Mouse (Mus musculus): Measurements from ENCODE around the gene Mgat5. TPM values are rescaled to one million over a fixed set of nuclear protein-coding genes. Genes with fewer than 3 reads are reported as not detected.
A peak's percentile ranks its signal among the peaks of the same experiment; 100 is the strongest.

Mgat5 gene
- polyA plus RNA-seq, 1 experiment = 24.1 TPM

- 81% methylated on average over 9 of the region's 9 CpGs for WGBS
- TF ChIP-seq CTCF (IDR thresholded peaks at IDR 0.05; ENCODE audit: borderline replicate concordance, control insufficient read depth, extremely low read depth, insufficient read depth, low read length, poor library complexity) (no peak), POLR2A (IDR thresholded peaks at IDR 0.05; ENCODE audit: control insufficient read depth, extremely low read depth, insufficient read depth, low read length, poor library complexity) (no peak)
- H3K4me3 ChIP-seq (ENCODE audit: control insufficient read depth, insufficient read depth, low read length) = no peak overlapping the region
- H3K27ac ChIP-seq (ENCODE audit: control insufficient read depth, insufficient read depth, low read length) = no peak overlapping the region
- no peak for DNase-seq
- no peaks in the 10 kb centered on the region for H3K36me3 ChIP-seq (ENCODE audit: control insufficient read depth, insufficient read depth, low read length)
- H3K4me1 ChIP-seq (replicated peaks; ENCODE audit: control insufficient read depth, insufficient read depth, low read length) = peaks cover 66% of the 10 kb centered on the region
- no peaks in the 10 kb centered on the region for H3K27me3 ChIP-seq (ENCODE audit: control insufficient read depth, insufficient read depth, low read length)
Measured at GRCm38 (mm10) chr1:127317541-127317940, 112.7 kb downstream of the Mgat5 start.

- WGBS = 33% methylated on average over 7 of the region's 7 CpGs
Measured at GRCm38 (mm10) chr1:127318486-127318885, 113.7 kb downstream of the Mgat5 start.

GRCm38 (mm10) chr1:127319768-127320167 is 115.0 kb downstream of the Mgat5 start:
- H3K4me1 ChIP-seq (replicated peaks; ENCODE audit: control insufficient read depth, insufficient read depth, low read length) = peaks cover 50% of the 10 kb centered on the region
- TF ChIP-seq CTCF (IDR thresholded peaks at IDR 0.05; ENCODE audit: borderline replicate concordance, control insufficient read depth, extremely low read depth, insufficient read depth, low read length, poor library complexity) (no peak), POLR2A (IDR thresholded peaks at IDR 0.05; ENCODE audit: control insufficient read depth, extremely low read depth, insufficient read depth, low read length, poor library complexity) (no peak)
- no peak overlapping the region for H3K4me3 ChIP-seq (ENCODE audit: control insufficient read depth, insufficient read depth, low read length)
- H3K27ac ChIP-seq (ENCODE audit: control insufficient read depth, insufficient read depth, low read length) = peak overlapping the region; percentile 4; the same call in 1 of the 2 replicates
- H3K36me3 ChIP-seq (ENCODE audit: control insufficient read depth, insufficient read depth, low read length) = no peaks in the 10 kb centered on the region; the same call in 1 of the 2 replicates
- H3K27me3 ChIP-seq (ENCODE audit: control insufficient read depth, insufficient read depth, low read length) = no peaks in the 10 kb centered on the region
- DNase-seq = peak; percentile 33
- WGBS = 11% methylated on average over 6 of the region's 6 CpGs

More at GRCm38 (mm10) chr1:127318486-127318885, 113.7 kb downstream of the Mgat5 start:
- DNase-seq = no peak
- TF ChIP-seq POLR2A (IDR thresholded peaks at IDR 0.05; ENCODE audit: control insufficient read depth, extremely low read depth, insufficient read depth, low read length, poor library complexity) = no peak
- TF ChIP-seq CTCF (IDR thresholded peaks at IDR 0.05; ENCODE audit: borderline replicate concordance, control insufficient read depth, extremely low read depth, insufficient read depth, low read length, poor library complexity) = no peak
- H3K4me1 ChIP-seq (replicated peaks; ENCODE audit: control insufficient read depth, insufficient read depth, low read length) = peaks cover 61% of the 10 kb centered on the region
- no peaks in the 10 kb centered on the region for H3K27me3 ChIP-seq (ENCODE audit: control insufficient read depth, insufficient read depth, low read length)
- no peaks in the 10 kb centered on the region; the same call in 1 of the 2 replicates for H3K36me3 ChIP-seq (ENCODE audit: control insufficient read depth, insufficient read depth, low read length)
- no peak overlapping the region for H3K4me3 ChIP-seq (ENCODE audit: control insufficient read depth, insufficient read depth, low read length)
- no peak overlapping the region for H3K27ac ChIP-seq (ENCODE audit: control insufficient read depth, insufficient read depth, low read length)

GRCm38 (mm10) chr1:127320956-127321355 is 116.1 kb downstream of the Mgat5 start:
- no peak overlapping the region for H3K4me3 ChIP-seq (ENCODE audit: control insufficient read depth, insufficient read depth, low read length)
- no peaks in the 10 kb centered on the region; the same call in 1 of the 2 replicates for H3K36me3 ChIP-seq (ENCODE audit: control insufficient read depth, insufficient read depth, low read length)
- peaks cover 43% of the 10 kb centered on the region for H3K4me1 ChIP-seq (replicated peaks; ENCODE audit: control insufficient read depth, insufficient read depth, low read length)
- H3K27ac ChIP-seq (ENCODE audit: control insufficient read depth, insufficient read depth, low read length) = no peak overlapping the region
- TF ChIP-seq POLR2A (IDR thresholded peaks at IDR 0.05; ENCODE audit: control insufficient read depth, extremely low read depth, insufficient read depth, low read length, poor library complexity) (no peak), CTCF (IDR thresholded peaks at IDR 0.05; ENCODE audit: borderline replicate concordance, control insufficient read depth, extremely low read depth, insufficient read depth, low read length, poor library complexity) (no peak)
- no peak for DNase-seq
- 96% methylated on average over 10 of the region's 10 CpGs for WGBS
- H3K27me3 ChIP-seq (ENCODE audit: control insufficient read depth, insufficient read depth, low read length) = no peaks in the 10 kb centered on the region

DNA sequence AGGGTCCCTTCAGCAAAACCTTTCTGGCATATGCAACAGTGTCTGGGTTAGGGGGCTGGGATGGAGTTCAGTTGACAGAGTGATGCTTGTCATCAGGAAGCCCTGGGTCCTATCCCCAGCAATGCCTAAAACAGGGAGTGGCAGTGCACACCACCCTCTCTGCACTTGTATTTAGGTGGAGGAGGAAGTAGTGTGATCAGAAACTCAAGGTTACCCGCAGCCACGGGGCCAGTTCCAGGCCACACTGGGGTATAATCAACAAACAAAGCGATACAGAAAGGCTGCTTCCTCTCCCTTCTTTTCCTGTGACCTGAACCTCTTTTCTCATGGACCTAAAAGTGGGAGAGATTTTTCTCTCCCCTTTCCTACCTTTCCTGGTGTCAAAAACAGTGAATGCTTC is 116.8 kb downstream of the Mgat5 start:
- TF ChIP-seq CTCF (IDR thresholded peaks at IDR 0.05; ENCODE audit: borderline replicate concordance, control insufficient read depth, extremely low read depth, insufficient read depth, low read length, poor library complexity) (no peak), POLR2A (IDR thresholded peaks at IDR 0.05; ENCODE audit: control insufficient read depth, extremely low read depth, insufficient read depth, low read length, poor library complexity) (no peak)
- Histone ChIP-seq H3K4me1 (replicated peaks; ENCODE audit: control insufficient read depth, insufficient read depth, low read length) (peaks cover 41% of the 10 kb centered on the region), H3K27me3 (ENCODE audit: control insufficient read depth, insufficient read depth, low read length) (no peaks in the 10 kb centered on the region), H3K36me3 (ENCODE audit: control insufficient read depth, insufficient read depth, low read length) (no peaks in the 10 kb centered on the region; the same call in 1 of the 2 replicates), H3K27ac (ENCODE audit: control insufficient read depth, insufficient read depth, low read length) (peak overlapping the region; percentile 6), H3K4me3 (ENCODE audit: control insufficient read depth, insufficient read depth, low read length) (no peak overlapping the region)
- WGBS = 19% methylated on average over 3 of the region's 3 CpGs
- DNase-seq = no peak

- Histone ChIP-seq H3K36me3 (ENCODE audit: control insufficient read depth, insufficient read depth, low read length) (no peaks in the 10 kb centered on the region; the same call in 1 of the 2 replicates), H3K27me3 (ENCODE audit: control insufficient read depth, insufficient read depth, low read length) (no peaks in the 10 kb centered on the region), H3K4me1 (replicated peaks; ENCODE audit: control insufficient read depth, insufficient read depth, low read length) (peaks cover 34% of the 10 kb centered on the region), H3K4me3 (ENCODE audit: control insufficient read depth, insufficient read depth, low read length) (no peak overlapping the region), H3K27ac (ENCODE audit: control insufficient read depth, insufficient read depth, low read length) (peak overlapping the region; percentile 59)
- peak; percentile 36 for DNase-seq
- no peak for TF ChIP-seq CTCF (IDR thresholded peaks at IDR 0.05; ENCODE audit: borderline replicate concordance, control insufficient read depth, extremely low read depth, insufficient read depth, low read length, poor library complexity)
- no peak for TF ChIP-seq POLR2A (IDR thresholded peaks at IDR 0.05; ENCODE audit: control insufficient read depth, extremely low read depth, insufficient read depth, low read length, poor library complexity)
- 26% methylated on average over 5 of the region's 5 CpGs for WGBS
Measured at GRCm38 (mm10) chr1:127322169-127322805, 117.5 kb downstream of the Mgat5 start.

All from thymus, adult 2 months (tissue).